Mouse (Mus musculus) stomach, embryonic 16.5 days (tissue): Measurements from ENCODE around the gene Med13. TPM values are rescaled to one million over a fixed set of nuclear protein-coding genes. Genes with fewer than 3 reads are reported as not detected.

Source experiments
- ATAC-seq: fragments of 200-750 bp; cut with Nextera tagmentation; 2 replicates; pipeline ENCODE4 v1.8.0; 2017; ENCODE audit warnings: moderate number of reproducible peaks, moderate TSS enrichment; ENCODE audit not compliant: insufficient read depth, low FRiP score
- H3K27ac ChIP-seq: fragments of 300-500 bp; sonication (generic); 2 replicates; pipeline ENCODE4 v1.5.1; 2014; ENCODE audit warnings: low read length
- H3K27me3 ChIP-seq: fragments of 300-500 bp; sonication (generic); 2 replicates; pipeline ENCODE4 v1.6.1; 2014; ENCODE audit warnings: low read length, control low read depth, mixed read lengths; ENCODE audit not compliant: control insufficient read depth, insufficient read depth
- H3K36me3 ChIP-seq: fragments of 300-500 bp; sonication (generic); 2 replicates; pipeline ENCODE4 v1.6.1; 2014; ENCODE audit warnings: low read length; ENCODE audit not compliant: control insufficient read depth, insufficient read depth
- H3K4me1 ChIP-seq: fragments of 300-500 bp; sonication (generic); 2 replicates; pipeline ENCODE4 v1.6.1; 2014; ENCODE audit warnings: low read length, control low read depth, mixed read lengths; ENCODE audit not compliant: control insufficient read depth, insufficient read depth
- H3K4me2 ChIP-seq: fragments of 300-500 bp; sonication (generic); 2 replicates; pipeline ENCODE4 v1.6.1; 2014; ENCODE audit warnings: low read depth, low read length, mixed read lengths
- H3K4me3 ChIP-seq: fragments of 300-500 bp; sonication (generic); replicated peaks from 2 replicates; pipeline ENCODE4 v1.5.1; 2014; ENCODE audit warnings: mild to moderate bottlenecking, low read length
- H3K9ac ChIP-seq: fragments of 300-500 bp; sonication (generic); 2 replicates; pipeline ENCODE4 v1.6.1; 2014; ENCODE audit warnings: low read length
- H3K9me3 ChIP-seq: fragments of 300-500 bp; sonication (generic); replicated peaks from 2 replicates; pipeline ENCODE4 v1.6.1; 2016; ENCODE audit warnings: low read length, control low read depth; ENCODE audit not compliant: control insufficient read depth
- WGBS: fragments of 180-500 bp; shearing (Covaris S2); extraction: QIAGEN DNeasy Blood & Tissue Kit; methylation state at CpG from one replicate; pipeline ENCODE4 v1.1.7; 2014; 5-methylcytosine and 5-hydroxymethylcytosine counted together
- polyA plus RNA-seq: library from polyadenylated mRNA; unstranded; fragments of >200 nt; fragmentation: Nextera tagmentation; extraction: Ambion mirVana; gene quantifications from 2 replicates; pipeline ENCODE4 v1.2.1, GENCODE M21; 2015

Med13 gene
- polyA plus RNA-seq, 1 experiment from 2014 or later: 9.1 TPM

DNA sequence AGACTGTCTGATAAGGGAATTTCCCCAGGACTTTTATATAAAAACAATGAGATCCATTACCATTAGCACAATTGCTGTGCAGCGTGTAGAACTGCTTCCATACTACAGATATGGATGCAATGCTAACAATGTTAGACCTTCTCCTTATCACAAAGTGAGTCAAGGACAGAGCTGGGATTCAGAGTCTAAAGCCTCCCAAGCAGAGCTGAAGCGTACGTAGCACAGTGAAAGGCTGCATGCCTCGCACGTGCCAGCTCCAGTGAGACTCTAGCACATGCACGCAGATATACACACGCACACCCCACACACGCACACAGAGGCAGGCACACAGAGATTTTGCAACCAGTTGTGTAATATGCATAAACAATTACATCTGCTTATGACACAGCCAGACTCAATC is 71.7 kb downstream of the Med13 start:
- no peaks in the 10 kb centered on the region for H3K4me1 ChIP-seq
- H3K36me3 ChIP-seq: peaks cover 36% of the 10 kb centered on the region
- H3K4me3 ChIP-seq: no peak overlapping the region
- H3K9me3 ChIP-seq: no peaks in the 10 kb centered on the region
- 81% methylated on average over 8 of the region's 8 CpGs for WGBS
- no peaks in the 10 kb centered on the region for H3K27me3 ChIP-seq
- H3K9ac ChIP-seq: no peak overlapping the region
- no peak for ATAC-seq
- no peak overlapping the region for H3K4me2 ChIP-seq
- no peak overlapping the region for H3K27ac ChIP-seq

DNA sequence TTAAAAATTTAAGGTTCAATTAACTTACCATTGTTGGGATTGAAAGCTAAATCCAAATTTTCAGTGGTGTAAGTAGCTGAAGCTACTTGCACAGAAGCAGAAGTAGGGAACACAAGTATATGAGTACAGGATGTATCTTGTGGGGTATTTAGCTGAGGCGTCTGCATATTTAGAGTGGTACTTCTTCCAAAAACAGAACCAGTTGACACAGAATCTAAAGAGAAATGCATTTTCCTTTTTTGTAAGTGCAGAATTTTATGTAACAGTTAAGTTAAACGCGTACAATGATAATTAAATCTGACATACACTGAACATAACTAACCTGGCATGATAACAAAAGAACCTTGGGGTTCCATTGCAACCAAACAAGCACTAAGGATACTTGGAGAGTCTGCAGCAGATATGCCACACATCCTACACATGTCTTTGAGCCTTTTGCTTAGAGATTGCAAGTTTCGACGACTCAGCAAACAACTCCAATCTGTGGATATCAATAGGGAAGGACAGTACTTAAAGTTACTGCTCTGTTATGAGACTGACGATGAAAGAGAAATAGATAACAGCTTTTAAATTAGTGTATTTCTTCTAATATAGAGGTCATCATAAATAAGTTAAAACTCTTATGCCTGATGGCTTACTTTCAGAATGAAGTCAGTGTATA is 78.8 kb downstream of the Med13 start:
- ATAC-seq: no peak
- no peak overlapping the region for H3K4me3 ChIP-seq
- no peak overlapping the region for H3K4me2 ChIP-seq
- H3K4me1 ChIP-seq: no peaks in the 10 kb centered on the region
- no peaks in the 10 kb centered on the region for H3K9me3 ChIP-seq
- no peak overlapping the region for H3K9ac ChIP-seq
- no peaks in the 10 kb centered on the region for H3K27me3 ChIP-seq
- H3K36me3 ChIP-seq: peaks cover 18% of the 10 kb centered on the region
- 97% methylated on average over 6 of the region's 6 CpGs for WGBS
- no peak overlapping the region for H3K27ac ChIP-seq

DNA sequence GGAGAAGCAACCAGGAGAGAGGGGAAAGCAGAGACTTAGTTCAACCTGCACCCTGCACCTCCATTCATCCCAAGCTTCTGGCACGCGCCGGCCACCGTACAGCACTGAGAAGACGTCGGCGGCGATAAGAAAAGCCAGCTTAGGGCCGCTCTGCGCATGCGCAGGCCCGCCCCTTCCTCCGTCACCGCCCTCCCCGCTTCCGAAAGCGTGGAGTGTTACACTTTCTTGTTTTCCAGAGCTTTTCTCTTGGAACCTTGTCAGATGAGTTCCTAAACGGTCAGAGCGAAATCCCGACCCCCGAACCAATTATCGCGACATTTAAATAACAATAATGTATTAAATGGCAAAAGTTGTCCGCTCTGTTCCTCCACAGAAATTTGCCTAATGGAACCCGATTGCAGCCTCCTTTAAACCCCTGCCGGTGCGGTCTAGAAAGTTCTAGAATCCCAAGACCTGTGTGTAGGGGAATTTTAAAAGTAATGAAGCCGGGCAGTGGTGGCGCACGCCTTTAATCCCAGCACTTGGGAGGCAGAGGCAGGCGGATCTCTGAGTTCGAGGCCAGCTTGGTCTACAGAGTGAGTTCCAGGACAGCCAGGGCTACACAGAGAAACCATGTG is 99.8 kb downstream of the Med13 start, which contains the start of gene Ints2:
Ints2 (minus strand) TSS at position 116 of the 617 bp plus-strand sequence.
- peak within 1 kb of the TSS; percentile 76 for H3K4me3 ChIP-seq
- H3K36me3 ChIP-seq: no peaks in the 10 kb centered on the region
- peak within 1 kb of the TSS; percentile 58 for H3K27ac ChIP-seq
- H3K9ac ChIP-seq: peak within 1 kb of the TSS; percentile 89
- 7% methylated on average over 32 of the region's 32 CpGs for whole genome bisulfite sequencing
- ATAC-seq: peak; percentile 95
- no peaks in the 10 kb centered on the region for H3K9me3 ChIP-seq
- peak within 1 kb of the TSS; percentile 90 for H3K4me2 ChIP-seq
- H3K4me1 ChIP-seq: peaks cover 7% of the 10 kb centered on the region; the same call in 1 of the 2 replicates
- no peaks in the 10 kb centered on the region for H3K27me3 ChIP-seq

DNA sequence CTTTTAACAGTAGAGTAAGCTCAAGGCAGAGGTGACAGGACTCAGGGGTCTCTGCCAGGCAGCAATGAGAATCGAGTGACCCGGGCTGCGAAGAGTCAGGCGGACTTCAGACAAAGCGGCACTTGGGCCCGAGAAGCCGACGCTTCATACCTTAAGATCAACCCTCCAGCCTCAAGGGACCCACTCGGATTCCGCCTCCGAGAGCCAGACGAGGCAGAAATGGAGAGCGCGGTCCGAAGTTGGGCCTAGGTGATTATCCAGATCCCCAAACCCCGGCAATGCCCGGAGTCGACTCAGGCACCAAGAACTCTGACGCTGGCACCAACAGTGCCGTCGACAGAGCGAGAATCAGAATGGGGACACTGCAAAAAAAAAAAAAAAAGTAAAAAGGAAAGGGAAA is 100.3 kb downstream of the Med13 start:
- peak overlapping the region; percentile 58 for H3K27ac ChIP-seq
- peak overlapping the region; percentile 90 for H3K4me2 ChIP-seq
- H3K9me3 ChIP-seq: no peaks in the 10 kb centered on the region
- peak overlapping the region; percentile 76 for H3K4me3 ChIP-seq
- H3K4me1 ChIP-seq: peaks cover 7% of the 10 kb centered on the region; the same call in 1 of the 2 replicates
- H3K9ac ChIP-seq: peak overlapping the region; percentile 89
- peak; percentile 39; the same call in 1 of the 2 replicates for ATAC-seq
- WGBS: under 1% methylated on average over 22 of the region's 22 CpGs
- H3K36me3 ChIP-seq: no peaks in the 10 kb centered on the region
- H3K27me3 ChIP-seq: no peaks in the 10 kb centered on the region

DNA sequence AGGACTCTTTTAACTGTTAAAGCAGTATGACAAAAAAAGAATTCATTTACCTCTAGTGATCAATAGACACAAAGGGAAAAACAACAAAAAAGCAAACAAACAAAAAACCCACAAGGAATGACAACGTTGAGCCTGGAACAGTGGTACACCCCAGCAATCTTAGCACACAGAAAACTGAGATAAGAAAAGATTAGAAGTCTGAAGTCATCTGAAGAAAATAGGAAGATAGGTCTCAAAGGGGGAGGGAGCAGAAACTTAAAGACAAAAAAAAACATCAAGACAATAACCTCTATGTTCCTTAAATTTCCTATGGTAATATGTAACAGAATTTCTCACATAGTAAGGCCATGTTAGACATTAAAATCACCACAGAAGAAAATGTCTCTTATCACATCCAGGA is 104.1 kb downstream of the Med13 start:
- Histone ChIP-seq H3K27ac (no peak overlapping the region), H3K9ac (no peak overlapping the region), H3K4me3 (no peak overlapping the region), H3K4me1 (peaks cover 7% of the 10 kb centered on the region; the same call in 1 of the 2 replicates), H3K36me3 (no peaks in the 10 kb centered on the region), H3K27me3 (no peaks in the 10 kb centered on the region), H3K4me2 (no peak overlapping the region), H3K9me3 (no peaks in the 10 kb centered on the region)
- WGBS: 78% methylated on average over 1 of the region's 1 CpGs
- no peak for ATAC-seq

DNA sequence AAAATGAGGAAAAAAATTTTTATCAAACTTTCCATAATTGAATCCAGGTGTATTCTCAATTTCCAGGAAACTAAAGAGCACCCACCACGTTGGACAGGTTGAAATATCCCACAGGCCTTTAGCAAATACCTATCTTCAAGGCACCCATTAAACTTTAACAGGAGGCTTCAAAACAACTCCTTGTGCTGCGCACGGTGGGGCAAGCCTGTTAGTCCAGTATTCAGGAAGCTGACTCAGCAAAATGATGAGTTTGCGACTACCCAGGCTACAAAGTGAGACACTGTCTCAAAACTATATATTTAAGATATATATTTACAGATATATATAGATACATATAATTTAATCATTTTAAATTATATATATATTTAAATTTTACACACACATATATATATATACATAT is 125.0 kb downstream of the Med13 start:
- Histone ChIP-seq H3K4me2 (no peak overlapping the region), H3K9ac (no peak overlapping the region), H3K27ac (no peak overlapping the region), H3K9me3 (no peaks in the 10 kb centered on the region), H3K27me3 (no peaks in the 10 kb centered on the region), H3K36me3 (no peaks in the 10 kb centered on the region; the same call in 1 of the 2 replicates), H3K4me3 (no peak overlapping the region), H3K4me1 (no peaks in the 10 kb centered on the region)
- no peak for ATAC-seq
- WGBS: 65% methylated on average over 4 of the region's 4 CpGs

DNA sequence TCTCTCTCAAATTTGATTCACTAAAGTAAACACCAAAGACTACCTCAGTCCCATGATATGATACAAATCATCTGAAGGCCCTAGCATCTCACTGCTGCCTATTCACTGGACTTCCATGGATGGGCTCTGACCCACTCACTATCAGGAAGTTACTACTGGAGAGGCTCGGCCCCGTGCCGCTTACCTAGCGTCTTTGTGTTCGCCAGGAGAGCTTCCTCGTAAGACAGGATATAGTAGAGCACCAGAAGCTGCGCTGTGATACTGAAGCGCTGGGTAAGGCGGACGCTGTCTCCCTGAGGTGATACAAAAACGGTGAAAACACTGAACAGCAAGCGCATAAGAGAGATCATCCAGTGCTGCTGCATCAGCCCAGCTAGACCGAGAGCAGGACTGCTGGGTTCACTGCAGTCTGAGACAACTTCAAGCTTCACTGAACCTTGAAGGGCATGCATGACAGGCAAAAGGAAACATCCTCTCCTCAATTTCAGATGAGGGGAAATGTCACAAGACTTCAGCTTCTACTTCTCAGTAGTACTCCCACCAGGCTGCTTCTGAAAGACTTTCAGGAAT is 125.5 kb downstream of the Med13 start:
- Histone ChIP-seq H3K36me3 (no peaks in the 10 kb centered on the region; the same call in 1 of the 2 replicates), H3K27ac (no peak overlapping the region), H3K4me3 (no peak overlapping the region), H3K9me3 (no peaks in the 10 kb centered on the region), H3K4me1 (no peaks in the 10 kb centered on the region), H3K4me2 (no peak overlapping the region), H3K27me3 (no peaks in the 10 kb centered on the region), H3K9ac (no peak overlapping the region)
- 92% methylated on average over 13 of the region's 13 CpGs for WGBS
- no peak for ATAC-seq

DNA sequence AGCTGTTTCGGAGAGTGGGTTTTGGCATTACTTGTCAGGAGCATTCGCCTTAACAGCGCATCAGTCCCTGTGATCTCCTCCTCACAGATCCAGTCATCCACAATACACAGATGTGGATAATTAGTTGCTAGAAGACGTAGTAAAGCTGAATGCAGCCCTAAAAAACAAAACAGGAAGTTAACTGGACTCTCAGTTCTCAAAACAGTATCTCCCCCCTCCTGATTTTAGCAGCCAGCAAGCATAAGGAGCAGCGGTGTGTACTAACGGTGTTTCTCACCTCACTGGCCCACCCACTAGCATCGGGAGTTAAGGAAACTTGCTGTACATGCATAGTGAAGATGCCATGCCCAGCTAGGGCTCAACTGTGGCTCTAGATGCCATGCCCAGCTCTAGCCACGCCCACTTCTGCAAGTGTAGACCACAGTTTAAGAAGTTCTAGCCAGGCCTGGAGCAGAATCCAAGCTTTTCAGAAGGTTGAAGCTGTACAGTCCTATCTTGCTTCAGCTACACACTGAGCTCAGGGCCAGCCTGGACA is 130.7 kb downstream of the Med13 start:
- Histone ChIP-seq H3K9ac (no peak overlapping the region), H3K4me1 (no peaks in the 10 kb centered on the region), H3K27ac (no peak overlapping the region), H3K4me2 (no peak overlapping the region), H3K9me3 (no peaks in the 10 kb centered on the region), H3K36me3 (peaks cover 2% of the 10 kb centered on the region; the same call in 1 of the 2 replicates), H3K4me3 (no peak overlapping the region), H3K27me3 (no peaks in the 10 kb centered on the region)
- WGBS: 84% methylated on average over 8 of the region's 8 CpGs
- ATAC-seq: no peak

DNA sequence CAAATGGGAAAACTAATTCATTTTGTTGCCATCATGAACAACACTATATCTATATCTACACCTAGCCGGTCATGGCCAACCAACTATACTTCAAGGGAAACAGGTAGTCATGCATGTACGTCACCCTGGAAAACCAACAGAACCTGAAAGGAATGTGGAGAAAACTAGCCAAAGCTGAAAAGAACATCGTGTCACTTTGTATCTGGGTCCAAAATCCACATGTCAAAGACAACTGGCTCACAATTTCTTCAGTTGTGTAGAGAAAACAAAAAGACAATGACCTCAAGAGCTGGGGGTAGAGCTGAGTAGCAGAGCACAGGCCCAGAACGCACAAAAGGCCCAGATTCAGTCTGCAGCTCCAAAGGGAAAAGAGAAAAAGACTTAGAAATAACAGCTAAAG is 131.6 kb downstream of the Med13 start:
- no peak for ATAC-seq
- no peak overlapping the region for H3K4me2 ChIP-seq
- H3K9ac ChIP-seq: no peak overlapping the region
- no peaks in the 10 kb centered on the region for H3K4me1 ChIP-seq
- peaks cover 2% of the 10 kb centered on the region; the same call in 1 of the 2 replicates for H3K36me3 ChIP-seq
- no peaks in the 10 kb centered on the region for H3K9me3 ChIP-seq
- WGBS: 88% methylated on average over 4 of the region's 4 CpGs
- no peaks in the 10 kb centered on the region for H3K27me3 ChIP-seq
- no peak overlapping the region for H3K27ac ChIP-seq
- no peak overlapping the region for H3K4me3 ChIP-seq
